Mouse (Mus musculus): Measurements from ENCODE around the gene Ipmk.

Gene Ipmk

DNA sequence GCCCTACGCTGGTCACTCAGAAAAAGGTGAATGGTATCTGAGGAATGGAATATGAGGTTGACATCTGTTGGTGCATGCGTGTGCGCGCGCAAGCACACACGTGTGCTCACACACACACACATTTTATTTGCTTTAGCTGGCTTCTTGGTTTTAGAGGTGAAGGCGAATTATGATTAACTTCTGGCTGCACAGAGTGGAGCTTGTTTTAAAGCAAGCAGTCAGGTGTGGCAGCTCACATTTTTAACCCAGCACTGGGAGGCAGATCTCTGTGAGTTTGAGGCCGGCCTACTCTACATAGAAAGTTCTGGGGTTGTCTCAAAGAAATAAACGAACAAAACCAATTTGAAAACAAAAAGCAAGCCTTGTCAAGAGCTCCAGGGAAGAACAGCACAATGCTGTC is 6.3 kb upstream of the Ipmk start:
- DNase-seq (ENCODE audit: low spot score) = no peak

DNA sequence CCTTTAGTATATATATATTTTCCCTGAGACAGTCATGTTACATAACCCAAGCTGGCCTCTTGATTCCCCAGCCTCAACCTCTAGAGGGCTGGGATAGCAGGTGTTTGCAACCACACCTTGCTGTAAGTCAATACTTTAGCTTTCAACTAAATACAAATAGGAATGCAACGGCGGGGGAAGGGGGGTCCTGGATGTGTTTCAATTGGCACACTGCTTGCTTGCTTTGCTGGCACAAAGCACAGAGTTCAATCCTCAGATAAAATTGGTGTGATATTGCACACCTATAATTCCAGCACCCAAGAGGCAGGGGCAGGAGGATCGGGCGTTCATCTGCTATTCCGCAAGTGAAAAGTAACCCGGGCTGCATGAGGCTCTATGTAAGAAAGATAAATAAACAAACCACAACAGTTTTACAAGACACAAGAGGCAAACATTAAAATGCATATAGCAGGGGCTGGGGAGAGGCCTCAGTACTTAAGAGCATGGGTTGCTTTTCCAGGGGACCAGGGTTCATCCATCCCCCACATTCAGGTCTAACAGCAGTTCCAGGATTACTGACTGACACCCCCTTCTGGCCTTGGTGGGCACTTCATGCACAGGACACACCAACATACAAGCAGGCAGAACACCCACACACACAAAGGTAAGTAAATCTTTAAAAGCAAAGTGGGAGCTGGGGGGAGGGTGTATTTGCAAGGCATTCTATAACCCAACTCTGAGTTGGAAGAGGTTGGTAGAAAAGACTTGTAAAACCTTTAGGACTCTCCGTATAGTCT is 5.3 kb upstream of the Ipmk start:
- no peak for DNase-seq (ENCODE audit: low spot score)

DNA sequence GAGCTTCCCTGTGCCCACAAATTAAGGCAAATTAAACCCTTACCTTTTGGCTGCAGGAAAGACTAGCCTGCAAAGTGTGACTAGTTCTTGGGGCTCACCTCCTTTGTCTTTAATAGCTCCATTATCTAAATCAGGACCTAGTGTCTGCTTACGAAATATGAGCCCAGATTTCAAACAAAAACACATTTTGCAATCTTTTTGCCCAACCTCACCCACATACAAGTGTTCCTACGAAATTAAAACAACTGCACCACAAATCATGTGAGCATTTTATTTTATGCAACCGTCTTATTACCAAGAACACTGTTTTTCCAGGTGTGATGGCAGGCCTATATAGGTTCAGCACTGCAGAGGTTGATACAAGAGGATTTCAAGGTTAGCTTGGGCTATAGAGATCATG is 4.4 kb upstream of the Ipmk start:
- no peak for DNase-seq (ENCODE audit: low spot score)

DNA sequence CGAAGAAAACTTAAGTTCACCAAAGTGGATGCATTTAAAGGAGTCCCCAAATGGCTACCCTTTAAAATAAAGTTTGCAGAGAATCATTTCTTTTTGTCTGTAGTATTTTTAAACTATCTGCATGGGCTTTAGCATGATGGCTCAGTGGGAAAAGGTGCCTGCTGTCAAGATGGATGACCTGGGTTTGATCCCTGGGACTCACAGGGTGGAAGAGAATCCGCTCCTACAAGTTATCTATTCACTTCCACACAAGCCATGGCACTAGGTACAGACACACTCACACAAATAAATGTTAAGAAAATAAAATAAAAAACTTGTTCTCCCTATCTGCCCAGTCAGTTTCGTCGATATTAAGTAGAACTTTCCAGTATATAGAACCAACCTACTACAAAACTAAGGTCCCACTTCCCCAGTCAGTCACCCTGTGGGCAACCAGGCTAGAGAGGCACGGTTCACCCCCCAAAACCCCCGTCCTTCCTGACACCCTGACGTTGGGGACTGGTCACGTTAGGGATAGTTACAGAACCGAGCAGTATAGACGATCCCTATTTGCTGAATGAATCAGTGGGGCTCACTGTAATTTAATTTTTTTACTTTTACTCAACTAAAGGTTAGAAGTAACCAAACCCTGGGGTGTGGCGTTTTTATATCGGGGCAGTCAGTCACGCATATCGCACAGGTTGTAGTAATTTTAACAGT is 3.8 kb upstream of the Ipmk start:
- no peak for DNase-seq (ENCODE audit: low spot score)

DNA sequence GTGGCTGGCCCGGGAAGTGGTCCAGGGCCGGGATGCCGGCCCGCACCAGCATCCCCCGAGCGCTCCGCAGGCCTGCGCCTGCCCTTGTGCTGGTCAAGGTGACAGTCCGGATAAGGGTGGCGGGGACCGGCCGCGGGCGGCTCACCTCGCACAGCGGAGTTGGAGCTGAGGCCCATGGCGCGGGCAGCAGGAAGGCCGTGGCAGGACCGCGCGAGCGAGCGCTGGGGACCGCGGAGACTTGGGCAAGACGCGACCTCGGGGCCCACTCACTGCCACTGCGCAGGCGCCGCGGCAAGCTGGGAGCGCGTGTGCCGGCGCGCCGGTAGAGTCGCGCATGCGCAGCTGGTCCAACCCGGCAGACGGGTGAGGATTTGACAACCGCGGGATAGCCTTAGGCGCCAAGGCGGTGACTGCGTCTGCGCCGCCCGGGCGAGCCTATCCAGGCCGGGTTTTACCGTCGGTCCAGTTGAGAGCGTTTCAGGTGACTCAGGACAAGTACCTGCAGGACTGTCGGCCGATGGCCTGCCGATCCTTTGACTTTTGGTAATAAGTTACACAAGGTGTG is 2.9 kb upstream of the Ipmk start, which contains the start of gene Cisd1:
Gene Cisd1, minus strand, starts transcription at position 376 of the 565 bp plus-strand sequence.
- peak; percentile 94 for DNase-seq (ENCODE audit: low spot score)

DNA sequence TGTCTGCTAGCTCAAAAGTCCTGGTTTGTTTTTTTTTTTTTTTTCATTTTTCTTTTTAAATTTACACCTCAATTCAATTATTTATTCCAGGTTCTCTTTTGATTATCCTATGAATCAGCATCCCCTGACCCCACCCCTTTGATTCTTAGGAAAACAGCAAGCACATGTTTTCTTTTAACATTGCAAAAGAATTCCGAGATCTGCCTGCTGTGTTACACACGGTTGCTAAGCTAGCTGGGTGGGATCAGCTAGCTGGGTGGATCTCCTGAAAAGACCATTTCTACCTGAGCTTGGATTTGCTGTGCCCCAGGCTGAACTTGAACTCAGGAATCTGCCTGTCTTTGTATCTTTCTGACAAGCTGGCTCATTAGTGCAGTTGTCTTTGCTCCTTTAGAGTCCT is 1.5 kb upstream of the Ipmk start:
- DNase-seq (ENCODE audit: low spot score) = no peak

DNA sequence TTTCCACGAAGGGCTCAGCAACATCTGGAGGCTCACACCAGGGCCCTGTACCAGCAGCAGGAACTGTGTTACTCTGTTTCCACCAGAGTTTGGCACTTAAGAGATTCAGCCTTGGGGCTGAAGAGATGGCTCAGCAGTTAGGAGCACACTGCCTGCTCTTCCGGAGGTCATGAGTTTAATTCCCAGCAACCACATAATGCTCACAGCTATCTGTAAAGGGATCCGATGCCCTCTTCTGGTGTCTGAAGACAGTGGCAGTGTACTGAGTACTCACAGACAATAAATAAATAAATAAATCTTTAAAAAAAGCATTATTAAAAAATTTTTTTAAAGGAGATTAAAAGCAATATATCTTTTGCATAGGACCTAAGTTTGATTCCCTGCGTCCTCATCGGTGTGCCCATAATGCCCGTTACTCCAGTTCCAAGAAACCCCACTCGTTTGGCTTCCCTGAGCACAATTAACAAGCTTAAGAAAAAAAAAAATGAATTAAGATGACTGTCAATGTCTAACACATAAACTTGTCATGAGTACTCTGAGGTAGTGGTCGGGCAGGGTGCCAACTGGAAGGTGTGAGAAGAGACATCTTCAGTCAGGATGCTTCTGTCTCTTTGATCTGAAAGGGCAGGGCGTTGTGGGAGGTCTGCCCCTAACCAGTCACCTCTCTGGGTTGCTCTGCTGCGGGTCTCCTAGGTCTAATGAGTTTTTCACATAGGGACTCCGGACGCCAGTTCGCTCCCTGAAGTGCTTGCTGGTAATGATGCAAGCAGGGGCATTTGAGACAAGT is 648 bp upstream of the Ipmk start:
- DNase-seq (ENCODE audit: low spot score) = no peak

DNA sequence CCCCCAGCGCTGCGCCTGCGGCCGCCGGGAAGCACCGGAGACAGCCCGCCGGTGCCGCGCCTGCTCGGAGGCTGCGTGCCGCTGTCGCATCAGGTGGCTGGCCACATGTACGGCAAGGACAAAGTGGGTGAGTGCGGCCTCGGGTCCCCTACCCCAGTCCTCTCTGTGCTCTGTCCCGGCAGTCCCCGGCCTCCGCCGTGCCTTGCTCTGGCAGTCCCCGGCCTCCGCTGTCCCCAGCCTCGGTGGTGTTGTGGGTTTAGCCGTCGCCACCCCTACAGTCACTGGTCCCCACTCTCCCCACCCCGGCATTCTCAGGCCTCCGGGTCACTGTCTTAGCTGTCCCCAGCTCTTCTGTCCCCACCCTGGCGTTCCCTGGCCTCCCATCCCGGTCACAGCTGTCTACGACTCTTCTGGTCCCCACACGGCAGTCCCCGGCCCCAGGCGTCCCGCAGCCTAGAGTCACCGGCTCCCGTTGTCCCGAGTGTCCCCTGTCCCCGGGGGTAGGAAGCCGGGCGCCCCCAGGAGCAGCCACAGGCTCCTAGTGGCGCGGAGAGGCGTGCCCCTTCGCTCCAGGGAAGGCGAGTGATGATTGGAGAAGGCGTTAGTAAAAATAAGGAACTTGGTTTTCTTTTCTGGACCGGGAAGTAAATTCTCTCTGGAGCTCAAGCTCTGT is 537 bp downstream of the Ipmk start:
- peak; percentile 58 for DNase-seq (ENCODE audit: low spot score)

DNA sequence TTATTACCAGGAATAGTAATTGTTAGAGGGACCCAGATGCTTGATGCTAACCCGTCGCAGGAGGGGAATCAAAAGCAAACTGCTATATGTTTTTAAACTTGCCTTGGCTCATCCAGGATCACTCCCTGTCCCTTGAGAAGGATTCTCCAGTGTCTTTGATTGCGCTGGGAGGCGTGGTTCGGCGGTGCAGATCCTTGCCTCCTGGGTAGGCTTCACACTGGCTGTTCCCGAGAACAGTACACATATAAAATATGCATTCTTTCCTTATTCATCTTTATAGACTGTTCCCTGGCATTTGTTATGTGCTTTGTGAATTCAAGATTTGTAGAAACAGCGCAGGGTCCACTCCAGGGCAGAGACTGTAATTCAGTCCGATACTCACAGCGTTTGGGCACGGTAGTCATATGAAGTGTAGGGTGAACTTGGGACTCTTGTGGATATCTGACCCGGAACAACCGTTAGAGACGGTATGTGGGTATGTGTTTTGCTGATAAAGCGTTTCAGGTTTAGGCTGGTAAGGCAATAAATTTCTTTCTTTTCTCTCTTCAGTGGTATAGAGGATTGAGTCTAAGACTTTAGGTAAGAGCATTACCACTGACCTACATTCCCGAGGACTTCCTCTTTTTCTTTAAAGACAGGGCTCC is 1.2 kb downstream of the Ipmk start:
- peak; percentile 22 for DNase-seq (ENCODE audit: low spot score)

DNA sequence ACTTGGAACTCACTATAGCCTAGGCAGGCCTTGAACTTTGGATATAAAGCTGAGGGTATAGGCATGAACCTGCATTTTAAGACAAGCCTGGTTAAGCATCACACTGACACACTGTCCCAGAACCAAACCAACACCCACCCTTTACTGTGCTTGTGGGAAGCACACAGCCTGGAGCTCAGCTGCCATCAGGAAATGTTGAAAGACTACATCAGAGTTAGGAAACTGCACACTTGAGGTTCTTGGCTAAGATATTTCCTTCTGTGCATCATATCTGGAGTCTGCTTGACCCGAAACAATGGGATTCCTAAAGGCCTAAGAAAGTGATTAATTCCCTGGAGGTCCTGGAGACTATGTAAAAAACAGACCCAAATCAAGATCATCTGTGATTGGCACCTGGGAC is 1.7 kb downstream of the Ipmk start:
- no peak for DNase-seq (ENCODE audit: low spot score)

DNA sequence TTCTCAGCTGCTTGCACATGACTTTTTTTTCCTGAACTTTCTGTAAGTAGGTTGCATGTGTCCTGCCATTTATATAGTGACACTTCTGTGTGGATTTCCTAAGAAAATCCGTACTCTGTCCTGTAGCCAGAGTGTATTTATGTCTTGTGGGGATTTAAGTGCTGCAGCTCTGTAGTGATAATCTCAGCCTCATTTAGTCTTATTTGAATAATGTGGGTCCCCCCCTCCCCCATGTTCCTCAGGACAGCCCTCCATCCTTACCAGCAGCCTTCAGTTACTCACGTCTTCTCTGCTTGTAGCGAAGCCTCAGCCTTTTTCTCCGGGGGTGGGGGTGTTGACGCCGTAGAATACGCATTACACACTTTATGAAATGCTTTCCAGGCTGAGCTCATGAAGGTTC is 3.7 kb downstream of the Ipmk start:
- no peak for DNase-seq (ENCODE audit: low spot score)

DNA sequence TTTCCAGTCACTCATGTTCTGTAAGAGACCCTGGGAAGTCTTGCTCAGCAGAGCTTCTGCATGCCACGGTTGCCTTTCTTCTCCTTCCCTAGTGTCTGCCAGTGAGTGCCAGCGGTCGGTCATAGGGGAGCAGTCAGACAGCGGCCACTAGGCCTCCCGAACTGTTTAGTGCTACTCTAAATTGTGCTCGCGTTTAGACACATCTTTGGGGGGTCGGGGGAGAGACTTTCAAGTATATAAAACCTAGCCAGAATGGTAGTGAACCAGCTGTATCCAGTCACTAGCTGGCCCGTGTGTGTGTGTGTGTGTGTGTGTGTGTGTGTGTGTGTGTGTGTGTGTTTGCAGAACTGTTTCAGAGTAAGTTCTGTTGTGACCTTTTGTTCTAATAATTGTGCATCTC is 6.3 kb downstream of the Ipmk start:
- DNase-seq (ENCODE audit: low spot score) = no peak

DNA sequence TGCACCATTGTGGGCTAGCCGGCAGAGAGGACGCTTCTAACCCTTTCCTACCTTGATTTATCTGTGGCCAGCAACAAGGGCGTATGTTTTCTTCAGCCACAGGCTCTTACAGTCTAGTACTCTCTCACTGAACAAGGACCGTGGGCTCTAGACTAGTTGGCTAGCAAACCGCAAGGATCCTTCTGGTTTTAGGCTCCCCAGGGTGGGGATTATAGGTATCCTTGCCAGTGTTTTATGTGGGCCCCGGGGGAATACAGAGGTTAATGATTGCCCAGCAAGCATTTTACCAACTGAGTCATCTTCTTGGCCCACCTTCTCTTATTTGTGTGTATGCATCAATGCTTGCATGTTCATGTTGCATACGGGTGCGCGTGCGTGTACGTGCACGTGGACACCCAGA is 7.4 kb downstream of the Ipmk start:
- no peak for DNase-seq (ENCODE audit: low spot score)

DNA sequence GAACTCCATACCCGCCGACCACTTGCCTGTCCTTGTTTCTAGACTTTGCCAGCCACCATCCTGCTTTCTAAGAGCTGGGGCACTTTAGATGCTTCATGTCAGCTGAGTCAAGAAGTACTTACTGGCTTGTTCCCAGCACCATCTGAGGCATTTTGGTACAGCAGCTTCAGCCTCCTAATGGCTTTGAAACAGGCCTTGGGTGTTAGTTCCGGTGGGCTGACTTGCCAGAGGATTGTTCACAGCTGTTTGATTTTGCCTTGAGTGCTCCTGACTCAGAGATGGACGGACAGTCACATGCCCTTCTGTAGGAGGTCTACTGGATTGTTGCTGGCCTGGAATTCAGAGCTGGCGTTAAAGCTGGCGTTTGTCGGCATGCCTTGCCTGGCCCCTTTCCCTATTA is 13.5 kb downstream of the Ipmk start:
- DNase-seq (ENCODE audit: low spot score) = no peak

DNA sequence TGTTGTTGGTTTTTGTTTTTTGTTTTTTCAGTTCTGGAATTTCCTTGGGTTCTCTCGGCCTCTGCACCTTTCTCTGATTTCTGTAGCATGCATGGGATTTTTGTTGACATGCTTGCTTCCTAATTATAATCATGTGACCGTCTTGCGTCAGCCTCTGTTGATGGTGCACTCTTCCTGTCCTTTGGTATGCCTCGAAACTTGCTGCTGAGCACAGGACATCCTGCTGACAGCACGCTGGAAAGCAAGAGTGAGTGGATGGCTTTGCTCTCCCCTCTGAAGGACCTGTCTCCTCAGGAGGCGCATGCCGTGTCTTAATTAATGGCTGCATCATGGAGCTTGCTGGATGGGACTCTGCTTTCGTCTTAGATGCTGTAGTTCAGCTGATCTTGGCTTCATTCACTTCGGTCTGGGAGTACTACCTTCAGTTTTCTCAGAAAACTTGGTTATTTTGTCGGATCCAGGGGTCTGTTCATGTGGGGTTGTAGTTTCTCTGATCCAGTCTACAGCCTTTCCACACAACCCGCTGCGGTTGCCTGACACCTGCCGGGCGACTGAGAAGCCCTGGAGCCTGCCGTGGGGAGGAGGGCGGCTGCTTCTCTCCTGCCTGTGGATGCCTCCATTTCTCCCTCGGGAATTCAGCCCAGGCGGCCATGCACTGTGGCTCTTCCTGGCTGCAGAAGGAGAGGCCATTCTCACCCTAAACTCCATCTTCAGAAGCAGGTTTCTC is 14.4 kb downstream of the Ipmk start:
- no peak for DNase-seq (ENCODE audit: low spot score)

DNA sequence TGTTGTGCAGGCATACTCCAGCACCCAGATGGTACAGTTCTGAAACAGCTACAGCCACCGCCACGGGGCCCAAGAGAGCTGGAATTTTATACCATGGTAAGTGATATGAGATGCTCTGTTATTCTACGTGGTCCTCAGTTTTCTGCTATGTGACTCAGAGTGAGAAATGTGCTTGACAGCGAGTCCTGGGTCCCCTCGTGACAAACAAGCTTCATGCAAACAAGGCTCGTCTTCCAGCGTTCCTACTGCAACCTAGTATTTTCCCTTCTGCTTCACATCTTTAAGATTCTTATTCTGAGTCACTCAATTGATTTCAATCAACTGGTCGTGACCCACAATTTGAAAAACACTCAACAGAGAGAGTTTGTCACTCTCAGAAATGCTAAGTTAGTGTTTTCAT is 15.9 kb downstream of the Ipmk start:
- no peak for DNase-seq (ENCODE audit: low spot score)

DNA sequence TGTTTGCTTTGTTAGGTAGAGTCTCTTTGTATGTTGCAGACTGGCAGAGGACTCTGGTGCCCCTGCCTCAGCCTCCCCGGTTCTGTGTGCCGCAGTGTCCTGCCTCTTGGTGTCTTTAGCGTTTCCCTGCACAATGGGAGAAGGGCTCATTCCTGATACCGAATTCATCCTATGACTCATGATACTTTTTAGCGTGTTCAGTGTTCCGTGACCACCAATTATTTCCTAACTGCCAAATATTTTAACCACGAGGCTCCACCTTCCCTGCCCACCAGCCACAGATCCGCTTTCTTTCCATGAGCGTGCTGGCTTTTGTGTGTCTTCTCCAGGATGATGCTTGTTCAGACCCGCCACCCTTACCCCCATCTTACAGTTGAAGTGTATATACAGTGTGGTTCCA is 16.3 kb downstream of the Ipmk start:
- DNase-seq (ENCODE audit: low spot score) = no peak

DNA sequence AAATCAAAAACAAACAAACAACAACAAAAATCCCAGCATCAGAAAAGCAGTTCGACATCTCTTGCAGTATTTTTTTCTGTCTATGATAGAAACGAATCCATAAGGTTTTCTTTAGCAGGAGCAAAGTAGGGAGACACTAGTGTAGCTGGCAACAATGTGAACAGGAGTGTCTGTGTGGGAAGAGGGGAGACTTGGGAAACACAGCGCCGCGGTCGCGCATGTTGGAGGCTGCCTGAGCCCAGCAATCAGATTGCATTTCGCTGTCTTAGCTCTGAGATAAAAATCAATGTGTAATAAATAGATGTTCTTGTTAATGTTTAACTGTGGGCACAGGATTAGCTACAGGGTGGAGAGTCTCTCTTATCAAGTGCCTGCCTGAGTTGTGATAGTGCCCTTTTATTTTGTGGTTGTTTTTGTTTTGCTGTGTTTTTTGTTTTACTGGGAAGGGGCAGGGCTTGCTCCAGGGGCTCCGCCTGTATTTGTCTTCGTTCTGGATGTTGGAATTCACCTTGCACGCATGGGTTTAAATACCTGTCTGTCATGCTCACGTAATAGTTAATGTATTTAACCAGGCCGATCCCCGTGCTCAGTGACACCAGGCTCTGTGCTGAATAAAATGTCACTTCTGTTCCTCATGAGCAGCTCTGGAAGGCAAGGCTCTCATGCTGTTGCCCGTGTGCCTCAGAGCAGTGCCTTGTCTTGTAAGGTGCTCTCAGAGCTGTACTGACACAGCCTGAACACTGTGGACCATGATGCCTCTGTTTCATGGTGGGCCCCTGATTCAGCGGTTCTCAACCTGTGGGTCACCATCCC is 20.8 kb downstream of the Ipmk start:
- no peak for DNase-seq (ENCODE audit: low spot score)

DNA sequence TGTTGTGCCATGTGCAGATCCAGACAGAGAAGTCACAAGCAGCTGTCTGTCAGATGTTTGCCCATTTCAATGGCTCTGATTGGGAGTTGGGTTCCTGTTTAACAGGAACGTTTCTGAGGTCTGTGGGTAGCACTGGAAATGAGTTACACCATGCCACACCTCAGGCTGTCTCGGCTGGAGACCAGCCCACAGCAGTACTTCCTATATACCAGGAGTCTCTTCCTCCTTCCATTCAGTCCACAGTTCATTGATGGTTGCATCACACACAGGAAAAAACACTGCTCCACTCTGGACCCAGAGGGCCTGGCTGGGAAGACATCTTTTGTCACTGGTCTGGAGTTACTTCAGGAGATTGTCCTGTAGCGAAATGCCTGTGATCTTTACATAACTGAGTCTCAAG is 21.9 kb downstream of the Ipmk start:
- no peak for DNase-seq (ENCODE audit: low spot score)

DNA sequence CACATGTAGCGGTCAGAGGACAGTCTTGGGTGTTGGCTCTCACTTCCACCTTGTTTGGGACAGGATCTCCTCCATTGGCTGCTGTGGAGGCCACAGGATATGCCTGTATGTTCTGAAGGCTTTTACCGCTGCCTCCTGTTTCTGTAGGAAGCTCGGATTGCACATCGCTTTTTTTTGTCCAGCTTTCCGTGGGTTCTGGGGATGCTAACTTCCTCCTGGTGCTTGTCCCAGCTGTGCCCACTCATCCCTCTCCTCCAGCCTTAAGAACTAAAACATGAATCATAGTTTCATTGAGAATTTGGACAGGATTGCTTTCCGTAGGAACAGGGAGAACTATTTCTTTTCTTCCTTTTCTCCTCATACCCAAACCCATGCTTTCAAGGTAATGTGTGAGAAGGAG is 24.3 kb downstream of the Ipmk start:
- no peak for DNase-seq (ENCODE audit: low spot score)
